Mouse (Mus musculus) hindbrain, embryonic 15.5 days (tissue): ENCODE measurements around the gene H2-Oa. TPM values are rescaled to one million over a fixed set of nuclear protein-coding genes. Genes with fewer than 3 reads are reported as not detected.
A peak's percentile ranks its signal among the peaks of the same experiment; 100 is the strongest.

Experiments
- ATAC-seq: fragments of 200-750 bp; cut with Nextera tagmentation; 2 replicates; pipeline ENCODE4 v1.8.0; 2017; ENCODE audit warnings: low read depth, moderate number of reproducible peaks, moderate TSS enrichment; ENCODE audit not compliant: low FRiP score
- H3K27ac ChIP-seq: fragments of 300-500 bp; sonication (generic); replicated peaks from 2 replicates; pipeline ENCODE4 v1.5.1; 2015; ENCODE audit warnings: mild to moderate bottlenecking, inconsistent platforms
- H3K27me3 ChIP-seq: fragments of 300-500 bp; sonication (generic); 2 replicates; pipeline ENCODE4 v1.6.1; 2015; ENCODE audit warnings: control low read depth, inconsistent platforms
- H3K36me3 ChIP-seq: fragments of 300-500 bp; sonication (generic); 2 replicates; pipeline ENCODE4 v1.6.1; 2015; ENCODE audit warnings: control low read depth, inconsistent platforms
- H3K4me1 ChIP-seq: fragments of 300-500 bp; sonication (generic); replicated peaks from 2 replicates; pipeline ENCODE4 v1.6.1; 2015; ENCODE audit warnings: control low read depth, inconsistent platforms
- H3K4me2 ChIP-seq: fragments of 300-500 bp; sonication (generic); 2 replicates; pipeline ENCODE4 v1.6.1; 2015; ENCODE audit warnings: moderate library complexity, mild to moderate bottlenecking, inconsistent platforms
- H3K4me3 ChIP-seq: fragments of 300-500 bp; sonication (generic); 2 replicates; pipeline ENCODE4 v1.5.1; 2015; ENCODE audit warnings: mild to moderate bottlenecking, inconsistent platforms
- H3K9ac ChIP-seq: fragments of 300-500 bp; sonication (generic); 2 replicates; pipeline ENCODE4 v1.6.1; 2015; ENCODE audit warnings: inconsistent platforms
- H3K9me3 ChIP-seq: fragments of 300-500 bp; sonication (generic); 2 replicates; pipeline ENCODE4 v1.6.1; 2016; ENCODE audit warnings: control low read depth, inconsistent platforms
- WGBS: fragments of 180-500 bp; shearing (Covaris S2); methylation state at CpG from one replicate; pipeline ENCODE4 v1.1.7; 2015; 5-methylcytosine and 5-hydroxymethylcytosine counted together
- polyA plus RNA-seq: library from polyadenylated mRNA; unstranded; fragments of >200 nt; fragmentation: Nextera tagmentation; extraction: Ambion mirVana; gene quantifications from 2 replicates; pipeline ENCODE4 v1.2.1, GENCODE M21; 2015

H2-Oa gene
- 0.14 TPM in 1 of 2 replicates, not detected in the other for polyA plus RNA-seq

GRCm38 (mm10) chr17:34092197-34092875 lies at the start of gene H2-Oa:
Gene H2-Oa (plus strand): TSS chr17:34092340.
- no peak within 1 kb of the TSS for H3K4me3 ChIP-seq

GRCm38 (mm10) chr17:34045941-34046340 lies 46.2 kb upstream of the H2-Oa start:
- Histone ChIP-seq H3K9me3 (no peaks in the 10 kb centered on the region), H3K4me2 (no peak overlapping the region), H3K4me3 (no peak overlapping the region), H3K9ac (no peak overlapping the region), H3K4me1 (0 out of 2 replicates have a peak, but pooled peaks cover 8% of the 10 kb centered on the region), H3K27me3 (no peaks in the 10 kb centered on the region), H3K27ac (no peak overlapping the region), H3K36me3 (0 out of 2 replicates have a peak, but pooled peaks cover 5% of the 10 kb centered on the region)
- 81% methylated on average over 14 of the region's 14 CpGs for WGBS
- no peak for ATAC-seq

More at GRCm38 (mm10) chr17:34092197-34092875, at the start of gene H2-Oa:
- Histone ChIP-seq H3K27ac (no peak within 1 kb of the TSS), H3K36me3 (no peaks in the 10 kb centered on the region), H3K4me2 (no peak within 1 kb of the TSS), H3K27me3 (no peaks in the 10 kb centered on the region), H3K9ac (no peak within 1 kb of the TSS), H3K4me1 (no peaks in the 10 kb centered on the region), H3K9me3 (no peaks in the 10 kb centered on the region)
- WGBS: 42% methylated on average over 11 of the region's 11 CpGs
- no peak for ATAC-seq

- H3K27ac ChIP-seq: no peak overlapping the region
- H3K4me3 ChIP-seq: no peak overlapping the region
- no peaks in the 10 kb centered on the region for H3K9me3 ChIP-seq
- H3K4me1 ChIP-seq: no peaks in the 10 kb centered on the region
- H3K9ac ChIP-seq: no peak overlapping the region
- H3K4me2 ChIP-seq: no peak overlapping the region
- WGBS: 98% methylated on average over 5 of the region's 5 CpGs
- 0 out of 2 replicates have a peak, but pooled peaks cover 5% of the 10 kb centered on the region for H3K36me3 ChIP-seq
- no peaks in the 10 kb centered on the region for H3K27me3 ChIP-seq
- ATAC-seq: no peak
These were observed 44.6 kb upstream of the H2-Oa start for GRCm38 (mm10) chr17:34047404-34048050.

GRCm38 (mm10) chr17:34057224-34057623 lies 34.9 kb upstream of the H2-Oa start:
- 83% methylated on average over 7 of the region's 7 CpGs for WGBS
- no peak for ATAC-seq
- Histone ChIP-seq H3K27me3 (no peaks in the 10 kb centered on the region), H3K9me3 (no peaks in the 10 kb centered on the region), H3K4me1 (no peaks in the 10 kb centered on the region), H3K4me2 (no peak overlapping the region), H3K36me3 (no peaks in the 10 kb centered on the region), H3K27ac (no peak overlapping the region), H3K4me3 (no peak overlapping the region), H3K9ac (no peak overlapping the region)

GRCm38 (mm10) chr17:34068864-34069263 lies 23.3 kb upstream of the H2-Oa start:
- no peak overlapping the region for H3K4me3 ChIP-seq
- H3K27me3 ChIP-seq: peaks cover 2% of the 10 kb centered on the region; the same call in 1 of the 2 replicates
- no peaks in the 10 kb centered on the region for H3K9me3 ChIP-seq
- no peak overlapping the region for H3K4me2 ChIP-seq
- H3K9ac ChIP-seq: no peak overlapping the region
- no peaks in the 10 kb centered on the region for H3K4me1 ChIP-seq
- WGBS: 53% methylated on average over 3 of the region's 3 CpGs
- ATAC-seq: no peak
- no peak overlapping the region for H3K27ac ChIP-seq
- H3K36me3 ChIP-seq: no peaks in the 10 kb centered on the region

- Histone ChIP-seq H3K27me3 (peaks cover 10% of the 10 kb centered on the region), H3K4me1 (peaks cover 3% of the 10 kb centered on the region; the same call in 1 of the 2 replicates), H3K9ac (no peak overlapping the region), H3K4me2 (no peak overlapping the region), H3K27ac (no peak overlapping the region), H3K36me3 (no peaks in the 10 kb centered on the region), H3K4me3 (no peak overlapping the region), H3K9me3 (no peaks in the 10 kb centered on the region)
- ATAC-seq: no peak
- 73% methylated on average over 5 of the region's 5 CpGs for WGBS
These were observed 20.0 kb upstream of the H2-Oa start for GRCm38 (mm10) chr17:34072091-34072490.

GRCm38 (mm10) chr17:34075271-34075670 lies 16.9 kb upstream of the H2-Oa start:
- ATAC-seq: no peak
- WGBS: 39% methylated on average over 7 of the region's 7 CpGs
- no peaks in the 10 kb centered on the region for H3K9me3 ChIP-seq
- no peak overlapping the region for H3K27ac ChIP-seq
- H3K4me2 ChIP-seq: no peak overlapping the region
- peaks cover 11% of the 10 kb centered on the region for H3K27me3 ChIP-seq
- no peak overlapping the region for H3K4me3 ChIP-seq
- no peaks in the 10 kb centered on the region for H3K36me3 ChIP-seq
- H3K4me1 ChIP-seq: peaks cover 3% of the 10 kb centered on the region; the same call in 1 of the 2 replicates
- no peak overlapping the region for H3K9ac ChIP-seq

GRCm38 (mm10) chr17:34077549-34077948 lies 14.6 kb upstream of the H2-Oa start:
- no peak overlapping the region for H3K4me3 ChIP-seq
- WGBS: under 1% methylated on average over 9 of the region's 9 CpGs
- no peak for ATAC-seq
- no peak overlapping the region for H3K4me2 ChIP-seq
- H3K27ac ChIP-seq: no peak overlapping the region
- H3K27me3 ChIP-seq: peaks cover 11% of the 10 kb centered on the region
- no peaks in the 10 kb centered on the region for H3K36me3 ChIP-seq
- peaks cover 3% of the 10 kb centered on the region; the same call in 1 of the 2 replicates for H3K4me1 ChIP-seq
- no peaks in the 10 kb centered on the region for H3K9me3 ChIP-seq
- H3K9ac ChIP-seq: no peak overlapping the region

GRCm38 (mm10) chr17:34078148-34078547 lies 14.0 kb upstream of the H2-Oa start:
- Histone ChIP-seq H3K9ac (no peak overlapping the region), H3K4me1 (peaks cover 6% of the 10 kb centered on the region; the same call in 1 of the 2 replicates), H3K4me2 (no peak overlapping the region), H3K27ac (no peak overlapping the region), H3K27me3 (peaks cover 11% of the 10 kb centered on the region), H3K36me3 (no peaks in the 10 kb centered on the region), H3K9me3 (no peaks in the 10 kb centered on the region), H3K4me3 (no peak overlapping the region)
- WGBS: 49% methylated on average over 4 of the region's 4 CpGs
- no peak for ATAC-seq

- no peak overlapping the region for H3K4me2 ChIP-seq
- no peak for ATAC-seq
- 92% methylated on average over 11 of the region's 11 CpGs for WGBS
These were observed 13.1 kb upstream of the H2-Oa start for GRCm38 (mm10) chr17:34079002-34079401.

GRCm38 (mm10) chr17:34079621-34080020 lies 12.5 kb upstream of the H2-Oa start:
- Histone ChIP-seq H3K27me3 (peaks cover 11% of the 10 kb centered on the region), H3K4me2 (no peak overlapping the region; the same call in 1 of the 2 replicates), H3K9me3 (no peaks in the 10 kb centered on the region), H3K27ac (no peak overlapping the region), H3K4me1 (peaks cover 7% of the 10 kb centered on the region; the same call in 1 of the 2 replicates), H3K36me3 (no peaks in the 10 kb centered on the region), H3K4me3 (no peak overlapping the region), H3K9ac (no peak overlapping the region)
- peak; percentile 91 for ATAC-seq
- 15% methylated on average over 5 of the region's 5 CpGs for WGBS

More at GRCm38 (mm10) chr17:34079002-34079401, 13.1 kb upstream of the H2-Oa start:
- Histone ChIP-seq H3K9ac (no peak overlapping the region), H3K4me3 (no peak overlapping the region), H3K36me3 (no peaks in the 10 kb centered on the region), H3K4me1 (peaks cover 7% of the 10 kb centered on the region; the same call in 1 of the 2 replicates), H3K27ac (no peak overlapping the region), H3K27me3 (peaks cover 11% of the 10 kb centered on the region), H3K9me3 (no peaks in the 10 kb centered on the region)

- no peak overlapping the region for H3K9ac ChIP-seq
- H3K4me1 ChIP-seq: 0 out of 2 replicates have a peak, but pooled peaks cover 4% of the 10 kb centered on the region
- no peak for ATAC-seq
- 4% methylated on average over 8 of the region's 8 CpGs for WGBS
- H3K36me3 ChIP-seq: no peaks in the 10 kb centered on the region
- no peak overlapping the region for H3K4me3 ChIP-seq
- H3K27ac ChIP-seq: no peak overlapping the region
- H3K4me2 ChIP-seq: peak overlapping the region; percentile 21; the same call in 1 of the 2 replicates
- H3K9me3 ChIP-seq: no peaks in the 10 kb centered on the region
- H3K27me3 ChIP-seq: no peaks in the 10 kb centered on the region
These were observed 9.0 kb upstream of the H2-Oa start for GRCm38 (mm10) chr17:34083104-34083503.
